Mouse (Mus musculus) heart, postnatal 14 days (tissue): Measurements from ENCODE around the gene Gatd1. TPM values are rescaled to one million over a fixed set of nuclear protein-coding genes. Genes with fewer than 3 reads are reported as not detected.
"Not testable (repeated sequence)": the region's sequence is repeated elsewhere in the genome, so short reads cannot be mapped to it uniquely, and the experiment has no call there.

Experiments
- DNase-seq, 2 experiments: peaks; one replicate each; pipeline ENCODE4 v3.0.0; 2021 to 2022
- intact Hi-C: fragments of 180-260 bp; cut with DNase I; formaldehyde crosslinking; loops from one replicate; pipeline ENCODE4 v1.15.1; 2025
- total RNA-seq, 2 experiments: library from RNA; stranded (reverse); gene quantifications; 2 replicates each; pipeline ENCODE4 v1.2.3; 2021

Gene Gatd1
- total RNA-seq, 2 experiments from 2014 or later, result 12.5 to 13.3 TPM

- no peak for DNase-seq
- intact Hi-C loops, result no loop called here
Observed at GRCm38 (mm10) chr7:141431434-141432185, 17.7 kb upstream of the Gatd1 start.

- no peak for DNase-seq
- intact Hi-C loops, result no loop called here
Observed at GRCm38 (mm10) chr7:141430585-141431240, 16.8 kb upstream of the Gatd1 start.

GRCm38 (mm10) chr7:141429840-141430584 is 16.1 kb upstream of the Gatd1 start:
- intact Hi-C loops, result no loop called here

GRCm38 (mm10) chr7:141429310-141429709 is 15.4 kb upstream of the Gatd1 start, which contains the start of gene Cend1:
Cend1 (minus strand) TSS chr7:141429491.
- peak; percentile 48 to 59 for DNase-seq
- intact Hi-C loops, result no loop called here

More at GRCm38 (mm10) chr7:141429840-141430584, 16.1 kb upstream of the Gatd1 start:
- no peak for DNase-seq

GRCm38 (mm10) chr7:141428701-141429100 is 14.8 kb upstream of the Gatd1 start:
- intact Hi-C loops, result no loop called here

GRCm38 (mm10) chr7:141426948-141427730 is 13.2 kb upstream of the Gatd1 start:
- DNase-seq, result no peak
- intact Hi-C loops, result no loop called here

More at GRCm38 (mm10) chr7:141428701-141429100, 14.8 kb upstream of the Gatd1 start:
- no peak for DNase-seq

GRCm38 (mm10) chr7:141423811-141424210 is 9.9 kb upstream of the Gatd1 start:
- DNase-seq, result no peak
- intact Hi-C loops, result no loop called here

- intact Hi-C loops, result no loop called here
- no peak for DNase-seq
Observed at GRCm38 (mm10) chr7:141420030-141420702, 6.2 kb upstream of the Gatd1 start.

- intact Hi-C loops, result no loop called here
- DNase-seq, result no peak
Observed at GRCm38 (mm10) chr7:141418970-141419369, 5.0 kb upstream of the Gatd1 start.

GRCm38 (mm10) chr7:141417731-141418681 is 4.1 kb upstream of the Gatd1 start:
- no peak for DNase-seq
- intact Hi-C loops, result no loop called here

GRCm38 (mm10) chr7:141416144-141416841 is 2.4 kb upstream of the Gatd1 start:
- no peak for DNase-seq
- intact Hi-C loops, result no loop called here

GRCm38 (mm10) chr7:141413331-141413730 is 605 bp downstream of the Gatd1 start:
- DNase-seq, result no peak
- intact Hi-C loops, result loop anchor here (5.0 kb wide), 1 partner anchor 44 kb away; the partner anchor contains the start of gene Pnpla2

DNA sequence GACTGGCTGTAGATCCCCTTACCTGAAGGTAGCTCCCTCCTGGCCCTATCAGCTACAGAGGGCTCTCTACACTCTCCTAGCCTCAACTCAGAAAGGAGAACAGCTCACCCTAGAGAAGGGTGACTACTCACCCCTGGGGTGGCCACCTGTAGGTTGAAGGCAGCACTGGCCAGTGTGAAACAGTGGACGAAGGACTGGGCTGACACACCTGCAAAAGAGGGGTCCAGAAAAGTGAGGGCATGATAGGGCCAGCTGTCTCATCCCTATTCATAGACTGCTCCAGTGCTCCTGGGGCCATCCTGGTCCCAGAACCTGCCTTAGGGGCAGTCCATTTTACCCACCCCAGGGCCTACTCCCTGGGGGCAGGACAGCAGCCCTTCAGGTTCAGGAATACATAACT is 2.3 kb downstream of the Gatd1 start:
- DNase-seq, result no peak
- intact Hi-C loops, result loop anchor here (5.0 kb wide), 1 partner anchor 46 kb away; the partner anchor contains the start of gene Pnpla2

- DNase-seq, result no peak
- intact Hi-C loops, result loop anchor here (5.0 kb wide), 1 partner anchor 47 kb away; the partner anchor contains the start of gene Pnpla2
Observed at GRCm38 (mm10) chr7:141410631-141411030, 3.3 kb downstream of the Gatd1 start.

DNA sequence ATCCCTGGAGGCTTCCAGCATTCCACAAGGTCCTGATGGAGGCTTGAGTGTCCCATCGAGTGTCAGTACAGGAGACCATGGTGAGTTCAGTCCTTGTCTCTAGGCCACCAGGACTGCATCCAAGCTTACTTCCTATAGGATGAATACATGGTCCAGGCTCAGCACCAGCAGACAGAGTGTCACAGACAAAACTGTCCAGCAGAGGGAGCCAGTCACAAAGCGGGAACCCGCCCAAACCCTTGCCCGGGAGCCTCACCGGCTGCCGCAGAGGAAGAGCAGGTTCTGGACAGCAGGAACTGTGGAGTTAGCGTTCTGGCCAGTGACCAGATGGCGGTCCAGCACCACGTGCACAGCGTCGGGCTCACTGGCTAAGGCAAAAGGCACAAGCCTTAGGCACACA is 5.1 kb downstream of the Gatd1 start:
- peak; percentile 87 to 93 for DNase-seq
- intact Hi-C loops, result loop anchor here (1.0 to 2.0 kb wide), 2 partner anchors 28 to 116 kb away; partner anchors contain the start of gene Slc25a22

DNA sequence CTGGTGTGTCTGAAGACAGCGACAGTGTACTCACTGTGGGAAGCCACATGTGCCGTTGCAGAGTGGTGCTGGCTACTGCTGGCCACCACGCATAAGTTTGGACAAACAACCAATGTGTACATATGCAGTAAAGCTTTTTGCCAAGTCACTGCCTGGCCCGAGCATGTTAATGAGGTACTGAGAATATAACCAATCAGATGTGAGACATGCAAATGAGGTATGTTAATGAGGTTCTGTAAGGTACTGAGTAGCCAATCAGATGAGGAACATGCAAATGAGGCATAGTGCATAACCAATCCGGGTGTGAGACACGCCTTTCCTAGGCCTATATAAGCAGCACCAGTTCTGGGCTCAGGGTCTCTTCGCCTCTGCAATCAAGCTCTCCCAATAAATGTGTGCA is 6.3 kb downstream of the Gatd1 start:
- intact Hi-C loops, result loop anchor here (2.0 kb wide), 1 partner anchor 117 kb away; no protein-coding TSS in a partner anchor
- DNase-seq, result not testable (repeated sequence)

DNA sequence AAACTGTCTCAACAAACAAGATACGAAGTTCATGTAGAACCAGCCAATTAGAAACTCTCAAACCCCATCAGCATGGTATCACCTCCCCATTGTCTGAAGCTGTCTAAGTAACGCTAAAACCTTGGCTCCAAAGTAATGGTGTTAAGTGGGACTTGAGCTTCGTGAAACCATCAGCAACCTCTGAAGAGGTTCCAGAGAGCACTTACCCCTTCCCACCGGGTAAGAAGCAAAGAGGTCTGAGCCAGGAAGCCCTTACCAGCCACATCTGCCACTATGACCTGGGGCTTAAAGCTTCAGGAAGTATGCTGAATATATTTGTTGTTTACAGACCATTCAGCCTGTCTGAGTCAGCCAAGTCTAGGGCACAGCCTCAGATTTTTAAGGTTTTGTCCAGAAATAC is 8.5 kb downstream of the Gatd1 start:
- intact Hi-C loops, result no loop called here

GRCm38 (mm10) chr7:141403305-141403704 is 10.6 kb downstream of the Gatd1 start:
- peak; percentile 62 to 73 for DNase-seq
- intact Hi-C loops, result no loop called here

More for the DNA sequence above, 8.5 kb downstream of the Gatd1 start:
- DNase-seq, result no peak
